Mouse (Mus musculus) liver, embryonic 14.5 days (tissue): ENCODE data around the gene Arhgap27.

Source experiments
- CTCF ChIP-seq: IDR thresholded peaks from 2 replicates; pipeline ENCODE4 v1.5.1; 2016; ENCODE audit warnings: antibody characterized with exemption, low read depth, control low read depth
- EP300 ChIP-seq: IDR thresholded peaks from 2 replicates; pipeline ENCODE4 v1.6.1; 2016; ENCODE audit warnings: antibody characterized with exemption, low read depth

- TF ChIP-seq EP300 (no peak), CTCF (0 out of 2 replicates have a peak, but pooled peaks have one; percentile 10)
These were observed 35.6 kb upstream of the Arhgap27 start for GRCm38 (mm10) chr11:103399050-103399449.
